Mouse (Mus musculus) cerebellum, adult 9-10 months (tissue): ENCODE results near the gene Immp2l.
A peak's percentile ranks its signal among the peaks of the same experiment; 100 is the strongest.

ENCODE experiments used
- DNase-seq: peaks from one replicate; pipeline ENCODE4 v3.0.0; 2022

The Immp2l gene

DNA sequence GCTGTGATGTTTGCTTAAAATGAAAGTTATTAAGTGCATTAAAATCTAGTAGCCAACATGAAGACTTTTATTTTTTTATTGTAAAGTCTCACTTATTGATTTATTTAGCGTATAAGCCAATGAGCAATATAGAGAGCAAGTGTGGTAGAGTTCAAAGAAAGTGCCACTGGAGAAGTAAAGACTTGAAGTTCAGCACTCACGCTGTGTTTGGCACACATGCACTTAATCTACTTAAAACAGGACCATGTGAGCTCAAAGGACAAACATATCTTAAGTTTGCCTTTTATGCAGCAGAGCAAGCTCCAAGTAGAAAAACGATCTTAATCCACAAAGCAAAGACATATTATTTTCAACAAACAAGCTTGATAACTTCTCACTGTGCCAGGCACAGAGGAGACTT lies 533.9 kb downstream of the Immp2l start:
- DNase-seq, result no peak

DNA sequence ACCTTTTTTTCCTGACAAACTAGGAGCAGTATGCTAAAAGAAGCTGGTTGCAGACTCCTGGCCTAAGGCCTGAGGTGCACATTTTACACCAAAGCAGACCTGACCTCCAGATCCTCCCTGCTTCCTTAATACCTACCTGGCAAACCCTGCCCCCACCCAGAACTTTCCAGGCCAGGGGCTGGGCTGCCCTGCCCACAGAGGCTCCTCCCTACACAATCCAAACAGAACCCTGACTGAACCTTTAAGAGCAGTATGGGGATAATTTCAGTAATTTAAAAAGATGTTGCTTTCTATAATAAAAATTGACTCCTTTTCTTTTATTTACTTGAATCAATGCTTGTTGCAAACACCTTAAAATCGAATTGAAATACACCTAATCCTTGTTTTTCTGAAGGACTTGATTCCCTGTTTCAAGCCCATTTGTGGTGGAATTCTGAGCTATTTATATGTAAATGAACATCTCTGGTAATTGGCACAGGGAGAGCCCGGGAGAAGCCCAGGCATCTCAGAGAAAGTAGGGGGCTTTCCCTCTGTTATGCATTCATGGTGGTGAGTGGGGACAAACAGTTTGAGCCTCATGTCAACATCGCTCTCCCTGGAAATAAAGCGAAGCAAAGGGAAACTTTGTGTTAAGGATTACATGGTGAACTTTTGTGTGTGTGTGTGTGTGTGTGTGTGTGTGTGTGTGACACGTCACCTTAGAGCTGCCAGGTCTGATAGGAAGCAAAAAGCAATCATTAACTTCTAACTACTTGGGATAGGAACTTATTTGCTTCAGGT lies 535.3 kb downstream of the Immp2l start:
- no peak for DNase-seq

- DNase-seq, result no peak
Measured at GRCm38 (mm10) chr12:41565540-41566432, 541.9 kb downstream of the Immp2l start.

- DNase-seq, result no peak
Measured at GRCm38 (mm10) chr12:41566433-41566794, 542.5 kb downstream of the Immp2l start.

DNA sequence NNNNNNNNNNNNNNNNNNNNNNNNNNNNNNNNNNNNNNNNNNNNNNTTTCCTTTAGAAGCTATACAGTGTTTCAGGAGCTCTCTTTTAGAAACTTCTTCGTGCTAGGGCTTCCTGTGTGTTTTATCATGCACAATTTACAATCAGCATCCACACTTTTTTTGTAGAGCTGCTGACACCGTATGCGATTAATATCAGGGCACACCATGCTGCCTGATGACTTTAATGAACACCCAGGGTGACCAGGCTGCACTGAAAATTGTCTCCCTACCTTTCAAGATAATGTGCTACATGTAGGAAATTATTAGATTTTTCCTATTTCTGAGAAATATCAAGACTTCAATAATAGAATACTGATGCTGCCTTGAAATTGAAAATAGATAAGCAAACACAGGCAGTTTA lies 549.9 kb downstream of the Immp2l start:
- no peak for DNase-seq

GRCm38 (mm10) chr12:41575221-41575620 lies 551.3 kb downstream of the Immp2l start:
- no peak for DNase-seq

GRCm38 (mm10) chr12:41593401-41593800 lies 569.5 kb downstream of the Immp2l start:
- DNase-seq, result peak; percentile 31

DNA sequence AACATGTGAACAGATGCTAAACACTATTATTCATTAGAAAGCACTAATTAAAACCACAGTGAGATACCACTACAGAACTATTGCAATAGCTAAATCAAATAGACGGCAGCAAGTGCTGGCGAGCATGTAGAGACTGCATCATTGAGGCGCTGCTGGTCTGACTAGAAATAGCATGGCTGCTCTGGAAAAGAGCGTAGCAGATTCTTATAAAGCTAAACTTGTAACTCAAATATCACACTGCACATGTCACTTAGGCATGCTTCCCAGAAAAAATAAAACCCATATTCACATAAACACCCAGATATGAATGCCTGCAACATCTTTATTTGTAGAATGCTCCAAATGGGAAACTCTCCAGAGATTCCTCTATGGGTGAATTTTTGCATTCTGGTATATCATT lies 570.1 kb downstream of the Immp2l start:
- DNase-seq, result no peak

GRCm38 (mm10) chr12:41615271-41615670 lies 591.4 kb downstream of the Immp2l start:
- no peak for DNase-seq

DNA sequence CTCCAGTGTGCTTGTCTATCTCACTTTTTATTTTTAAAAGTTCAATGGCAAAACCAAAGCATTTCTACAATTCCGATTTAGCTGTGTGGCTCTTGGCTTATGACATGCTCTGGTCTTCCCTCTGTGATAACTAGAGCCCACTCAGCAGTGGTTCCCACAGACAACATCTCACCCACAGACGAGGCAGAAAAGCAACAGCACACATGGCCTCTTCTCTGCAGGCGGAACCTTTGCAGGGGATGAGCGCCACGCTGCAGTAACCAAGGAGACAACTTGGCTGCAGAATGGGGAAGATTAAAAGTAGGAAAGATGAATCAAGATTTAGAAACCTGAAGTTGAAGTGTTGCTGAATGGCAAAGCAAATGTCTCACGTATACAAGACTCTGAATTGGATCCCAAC lies 597.5 kb downstream of the Immp2l start:
- no peak for DNase-seq

DNA sequence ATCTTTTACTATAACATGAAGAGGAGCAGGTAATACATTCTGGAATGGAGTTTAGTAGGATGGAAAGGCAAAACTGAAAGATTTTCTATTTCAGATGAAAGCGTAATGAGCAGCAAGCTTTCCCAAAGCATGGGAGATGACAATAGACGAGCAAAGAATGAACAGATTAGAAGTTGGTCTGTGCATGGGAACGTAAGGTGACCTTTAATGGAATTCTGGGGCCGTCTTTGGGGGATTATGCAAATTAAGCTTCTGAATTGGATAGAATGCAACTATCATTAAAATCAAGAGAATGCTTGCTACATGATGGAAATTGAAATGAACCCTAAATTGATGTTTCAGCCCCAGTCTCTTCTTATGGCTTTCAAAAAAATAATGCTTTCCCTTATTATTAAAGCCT lies 619.4 kb downstream of the Immp2l start:
- DNase-seq, result no peak

DNA sequence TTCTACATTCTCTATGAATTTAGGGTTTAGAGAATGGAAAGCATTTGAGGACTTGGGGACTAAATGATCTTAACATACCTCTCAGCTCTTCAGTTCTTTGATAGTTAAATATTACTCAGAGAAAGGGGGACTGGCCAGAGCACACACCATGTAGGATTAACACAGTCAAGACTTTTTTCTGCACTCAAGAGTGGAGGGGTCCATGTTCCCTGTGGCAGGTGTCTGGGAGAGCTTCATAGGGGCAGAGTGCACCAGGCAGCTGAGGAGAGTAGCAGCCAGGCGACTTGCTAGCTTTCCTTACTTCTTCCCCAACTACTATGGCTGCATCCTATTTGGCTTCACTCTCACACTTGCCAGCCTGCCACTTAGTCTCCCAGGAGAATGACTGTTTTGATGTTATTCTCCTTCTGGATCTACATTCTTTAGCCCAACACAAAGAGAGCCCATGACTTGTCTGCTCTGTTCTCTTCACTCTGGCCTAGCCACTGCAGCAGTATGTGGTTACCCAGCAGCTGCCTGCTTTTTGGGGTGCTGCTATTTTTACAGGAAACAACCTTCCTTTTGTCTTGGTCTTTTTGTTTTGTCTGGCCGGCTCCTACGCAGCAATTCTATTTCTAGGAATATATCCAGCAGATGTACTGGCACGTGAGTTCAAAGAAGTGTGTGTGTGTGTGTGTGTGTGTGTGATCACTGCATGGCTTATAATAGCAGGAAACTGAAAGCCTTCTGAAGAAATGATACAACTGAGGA lies 621.1 kb downstream of the Immp2l start:
- no peak for DNase-seq

DNA sequence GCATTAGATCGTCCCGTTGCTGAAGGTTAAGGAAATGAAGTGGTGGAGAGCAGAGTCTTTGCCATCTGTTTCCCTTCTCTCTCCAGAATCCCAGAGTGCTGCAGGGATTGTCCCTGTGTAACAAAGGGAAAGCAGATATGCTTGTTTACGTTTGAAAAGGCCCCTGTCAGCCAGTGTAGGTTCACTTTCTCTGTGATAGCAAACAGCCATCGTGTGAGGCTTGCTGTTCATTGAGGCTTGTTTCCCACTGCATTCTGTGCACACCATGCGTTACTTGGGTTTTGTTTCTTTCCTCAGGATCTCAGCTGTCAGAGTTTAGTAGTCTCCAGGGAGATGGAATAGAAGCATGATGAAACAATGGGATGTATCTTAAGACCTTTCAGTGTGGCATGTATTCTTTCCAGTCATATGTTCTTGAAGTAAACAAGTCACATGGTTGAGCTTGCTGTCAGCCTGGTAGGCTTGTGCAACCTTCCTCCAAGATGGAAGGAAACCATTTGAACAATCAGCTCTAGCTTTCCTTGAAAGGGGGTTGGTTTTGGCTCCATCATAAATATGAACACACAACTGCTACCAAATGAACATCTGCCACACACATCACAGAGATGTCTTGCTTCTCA lies 623.2 kb downstream of the Immp2l start:
- peak; percentile 4 for DNase-seq

DNA sequence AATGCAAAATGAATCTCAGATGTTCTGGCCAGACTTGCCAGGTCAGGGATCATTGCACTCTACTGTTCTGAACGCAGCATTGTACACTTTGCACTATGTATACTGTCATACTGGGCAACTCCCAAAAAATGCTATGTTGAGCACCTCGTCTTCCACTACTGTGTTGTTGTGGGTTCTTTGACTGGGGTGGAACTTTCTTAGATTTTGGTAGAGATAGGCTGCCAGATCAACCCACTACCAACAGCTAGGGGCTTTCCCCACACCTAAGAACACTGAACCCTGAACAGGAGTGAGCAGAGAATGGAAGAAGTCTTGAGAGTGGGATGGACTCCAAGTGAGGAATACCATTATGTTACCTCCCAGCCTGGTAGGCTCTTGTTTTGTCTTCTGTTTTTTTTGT lies 623.8 kb downstream of the Immp2l start:
- no peak for DNase-seq

DNA sequence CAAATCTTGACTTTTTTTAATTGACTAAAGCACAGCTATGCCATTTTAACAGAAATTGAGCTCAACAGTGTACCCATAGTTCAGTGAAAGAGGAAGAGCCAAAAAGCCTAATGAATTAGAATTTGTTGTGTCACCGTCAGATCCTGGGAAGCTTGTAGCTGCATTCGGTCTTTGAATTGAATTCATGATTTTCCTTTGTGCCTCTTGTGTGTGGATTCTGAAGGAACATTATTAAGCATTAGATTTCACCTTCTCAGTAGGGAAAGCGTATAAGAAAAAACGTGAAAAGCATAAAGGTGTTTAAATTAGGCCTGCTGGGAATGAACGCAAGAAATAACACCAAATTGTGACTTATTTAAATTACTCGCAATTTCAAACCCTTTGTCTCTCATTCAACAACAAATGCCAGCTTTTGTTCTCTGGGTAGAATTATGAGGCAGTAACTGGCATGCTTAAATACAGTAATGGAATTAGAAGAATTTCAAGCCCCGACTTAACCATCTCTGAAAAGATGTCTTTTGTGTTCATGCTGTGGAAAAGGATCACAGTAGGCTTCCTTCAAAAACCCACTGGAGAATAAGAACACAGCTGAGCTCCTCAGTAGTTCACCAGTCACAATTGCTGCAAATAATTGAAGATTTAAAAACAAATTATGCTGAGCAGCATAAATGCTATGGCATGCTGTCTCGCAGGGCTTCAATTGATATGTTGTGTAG lies 626.1 kb downstream of the Immp2l start:
- DNase-seq, result no peak

- DNase-seq, result no peak
Measured at GRCm38 (mm10) chr12:41668280-41668679, 644.4 kb downstream of the Immp2l start.

DNA sequence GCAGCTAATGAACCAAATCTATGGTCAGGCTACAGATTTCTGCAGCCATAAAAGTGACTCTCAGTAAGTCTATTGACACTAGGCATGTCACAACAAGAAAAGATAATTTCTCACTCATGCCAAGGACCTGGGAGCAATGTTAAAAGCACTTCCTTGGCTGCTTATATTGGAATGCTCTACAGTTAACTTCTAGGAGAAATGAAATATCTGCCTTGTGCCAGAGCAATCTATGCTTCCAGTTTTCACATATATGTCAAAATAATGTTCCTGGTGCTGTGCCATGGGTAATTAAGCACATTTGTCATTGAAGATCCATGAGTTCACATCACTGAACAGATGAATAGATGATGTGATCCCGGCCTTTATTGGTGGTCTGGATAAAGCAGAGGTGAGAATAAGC lies 645.6 kb downstream of the Immp2l start:
- DNase-seq, result no peak

DNA sequence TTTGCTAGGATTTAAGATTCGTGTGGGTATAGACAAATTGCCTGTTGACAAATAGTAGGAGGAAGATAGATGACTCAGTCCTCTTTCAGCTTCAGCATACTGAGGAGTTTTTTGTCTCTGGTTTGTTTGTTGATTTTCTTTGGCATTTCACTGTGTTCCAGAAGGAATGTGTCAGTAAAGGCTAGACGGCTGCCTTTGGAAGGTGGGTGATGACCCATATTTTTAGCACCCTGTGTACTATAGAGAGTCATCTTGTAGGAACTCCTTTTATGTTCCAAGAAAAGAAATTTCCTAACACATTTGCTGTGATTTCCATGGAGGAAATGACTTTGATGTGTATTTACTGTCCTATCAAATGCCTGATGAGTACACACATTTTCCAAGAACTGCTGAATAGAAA lies 651.0 kb downstream of the Immp2l start:
- DNase-seq, result no peak

DNA sequence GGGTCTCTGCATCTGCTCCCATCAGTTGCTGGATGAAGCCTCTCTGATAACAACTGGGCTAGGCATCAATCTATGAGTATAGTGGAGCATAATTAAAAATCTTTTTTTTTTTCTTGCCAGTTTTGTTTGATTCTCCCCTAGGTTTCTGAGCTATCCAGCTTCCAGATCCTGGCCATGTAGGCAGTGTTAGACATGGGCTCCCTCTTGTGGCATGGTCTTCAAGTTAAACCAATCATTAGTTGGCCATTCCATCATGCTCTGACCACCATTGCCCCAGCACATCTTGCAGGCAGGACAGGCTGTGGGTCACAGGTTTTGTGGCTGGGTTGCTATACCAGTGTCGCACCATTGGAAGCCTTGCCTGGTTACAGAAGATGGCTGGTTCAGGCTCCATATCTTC lies 656.3 kb downstream of the Immp2l start:
- DNase-seq, result peak; percentile 4

GRCm38 (mm10) chr12:41682141-41682540 lies 658.3 kb downstream of the Immp2l start:
- no peak for DNase-seq

GRCm38 (mm10) chr12:41689809-41690208 lies 665.9 kb downstream of the Immp2l start:
- no peak for DNase-seq

- peak; percentile 68 for DNase-seq
Measured at GRCm38 (mm10) chr12:41710608-41711007, 686.7 kb downstream of the Immp2l start.
